Mouse (Mus musculus): ENCODE results near the gene E130208F15Rik.
A peak's percentile ranks its signal among the peaks of the same experiment; 100 is the strongest.

Gene E130208F15Rik

GRCm38 (mm10) chr7:30333436-30333835 is 11.9 kb downstream of the E130208F15Rik start:
- DNase-seq (ENCODE audit: low read depth, low spot score) = no peak

GRCm38 (mm10) chr7:30334563-30334962 is 13.0 kb downstream of the E130208F15Rik start:
- no peak for DNase-seq (ENCODE audit: low read depth, low spot score)

- no peak for DNase-seq (ENCODE audit: low read depth, low spot score)
Measured at GRCm38 (mm10) chr7:30335688-30336087, 14.1 kb downstream of the E130208F15Rik start.

- DNase-seq (ENCODE audit: low read depth, low spot score) = peak; percentile 83
Measured at GRCm38 (mm10) chr7:30336384-30336783, 14.8 kb downstream of the E130208F15Rik start.

- no peak for DNase-seq (ENCODE audit: low read depth, low spot score)
Measured at GRCm38 (mm10) chr7:30339432-30340109, 18.0 kb downstream of the E130208F15Rik start.

GRCm38 (mm10) chr7:30346635-30347379 is 25.3 kb downstream of the E130208F15Rik start:
- no peak for DNase-seq (ENCODE audit: low read depth, low spot score)

- DNase-seq (ENCODE audit: low read depth, low spot score) = peak; percentile 78
Measured at GRCm38 (mm10) chr7:30347828-30348227, 26.3 kb downstream of the E130208F15Rik start.

GRCm38 (mm10) chr7:30353279-30353822 is 31.8 kb downstream of the E130208F15Rik start:
- no peak for DNase-seq (ENCODE audit: low read depth, low spot score)

GRCm38 (mm10) chr7:30354059-30354458 is 32.5 kb downstream of the E130208F15Rik start:
- DNase-seq (ENCODE audit: low read depth, low spot score) = no peak

GRCm38 (mm10) chr7:30358378-30359186 is 37.0 kb downstream of the E130208F15Rik start:
- DNase-seq (ENCODE audit: low read depth, low spot score) = no peak

GRCm38 (mm10) chr7:30359276-30359865 is 37.8 kb downstream of the E130208F15Rik start:
- no peak for DNase-seq (ENCODE audit: low read depth, low spot score)

GRCm38 (mm10) chr7:30360028-30360427 is 38.5 kb downstream of the E130208F15Rik start:
- DNase-seq (ENCODE audit: low read depth, low spot score) = no peak

- DNase-seq (ENCODE audit: low read depth, low spot score) = no peak
Measured at GRCm38 (mm10) chr7:30362652-30363343, 41.3 kb downstream of the E130208F15Rik start, which contains the start of gene Lrfn3. TSS of gene Lrfn3 (minus strand) at chr7:30362772.

GRCm38 (mm10) chr7:30363344-30363738 is 41.8 kb downstream of the E130208F15Rik start:
- DNase-seq (ENCODE audit: low read depth, low spot score) = no peak

- no peak for DNase-seq (ENCODE audit: low read depth, low spot score)
Measured at GRCm38 (mm10) chr7:30367466-30367865, 45.9 kb downstream of the E130208F15Rik start.
